Mouse (Mus musculus) CH12.LX (cell line): Measurements from ENCODE around the gene Rsph3b.
"Not testable (repeated sequence)": the region's sequence is repeated elsewhere in the genome, so short reads cannot be mapped to it uniquely, and the experiment has no call there.

ENCODE experiments used
- CTCF ChIP-seq, 2 experiments: IDR thresholded peaks in 1 of 2; conservative IDR thresholded peaks in 1 of 2; 2 replicates each; pipeline ENCODE4 v1.5.1; 2011 to 2012; ENCODE audit warnings: low read depth in 2 of 2, low read length in 2 of 2, improper control_type of control experiment in 1 of 2, inconsistent platforms in 1 of 2, mild to moderate bottlenecking in 1 of 2, moderate library complexity in 1 of 2
- E2F4 ChIP-seq: IDR thresholded peaks from 2 replicates; pipeline ENCODE4 v1.6.1; 2011; ENCODE audit warnings: low read depth, low read length, improper control_type of control experiment; ENCODE audit not compliant: insufficient replicate concordance
- ELF1 ChIP-seq: IDR thresholded peaks from 2 replicates; pipeline ENCODE4 v1.6.1; 2014; ENCODE audit warnings: low read depth, mild to moderate bottlenecking, inconsistent platforms, low read length, improper control_type of control experiment
- EP300 ChIP-seq: IDR thresholded peaks from 2 replicates; pipeline ENCODE4 v1.6.1; 2011; ENCODE audit warnings: low read length, improper control_type of control experiment
- HCFC1 ChIP-seq: IDR thresholded peaks from 2 replicates; pipeline ENCODE4 v1.6.1; 2012; ENCODE audit warnings: low read depth, mild to moderate bottlenecking, inconsistent platforms, low read length, improper control_type of control experiment
- MYC ChIP-seq: IDR thresholded peaks from 2 replicates; pipeline ENCODE4 v1.6.1; 2011; ENCODE audit warnings: low read depth, mild to moderate bottlenecking, improper control_type of control experiment, low read length
- POLR2A ChIP-seq: IDR thresholded peaks from 2 replicates; pipeline ENCODE4 v1.6.1; 2011; ENCODE audit warnings: low read depth, mild to moderate bottlenecking, improper control_type of control experiment, low read length
- ZNF384 ChIP-seq: IDR thresholded peaks from 2 replicates; pipeline ENCODE4 v1.6.1; 2012; ENCODE audit warnings: low read depth, low read length, improper control_type of control experiment, inconsistent platforms

DNA sequence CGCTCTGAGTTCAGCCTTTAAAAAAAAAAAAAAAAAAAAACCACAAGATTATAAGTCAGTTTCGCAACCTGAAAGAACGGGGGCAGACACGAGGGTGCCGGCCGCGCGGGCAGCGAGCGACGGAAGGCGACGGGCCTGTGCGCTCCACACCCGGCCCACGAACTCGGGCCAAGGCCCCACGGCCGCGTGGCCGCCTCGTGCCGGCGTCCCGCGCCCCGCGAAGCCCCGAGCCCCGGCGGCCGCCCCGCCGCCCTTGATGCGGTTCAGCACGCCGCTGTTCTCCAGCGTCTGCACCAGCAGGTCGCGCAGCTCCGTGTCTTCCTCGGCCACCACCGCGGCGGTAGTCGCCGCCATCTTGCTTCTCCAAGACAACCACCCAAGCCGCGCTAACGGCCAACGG is 12.3 kb upstream of the Rsph3b start, which contains the start of gene Tagap1:
- TF ChIP-seq CTCF (conservative IDR thresholded peaks at IDR 0.05 in 1 of 2, IDR thresholded peaks at IDR 0.05 in 1 of 2; ENCODE audit: low read depth in 2 of 2, low read length in 2 of 2); MYC; E2F4; POLR2A; HCFC1; EP300; ELF1; ZNF384: not testable (repeated sequence)
